Mouse (Mus musculus): ENCODE measurements at regions not wholly inside any gene's neighbourhood (a gene's known extent, or its start where the extent isn't known, plus 50 kb on each side); places are given as distances from the start of the nearest gene placed in this dataset.
"Not testable (repeated sequence)": the region's sequence is repeated elsewhere in the genome, so short reads cannot be mapped to it uniquely, and the experiment has no call there.

DNA sequence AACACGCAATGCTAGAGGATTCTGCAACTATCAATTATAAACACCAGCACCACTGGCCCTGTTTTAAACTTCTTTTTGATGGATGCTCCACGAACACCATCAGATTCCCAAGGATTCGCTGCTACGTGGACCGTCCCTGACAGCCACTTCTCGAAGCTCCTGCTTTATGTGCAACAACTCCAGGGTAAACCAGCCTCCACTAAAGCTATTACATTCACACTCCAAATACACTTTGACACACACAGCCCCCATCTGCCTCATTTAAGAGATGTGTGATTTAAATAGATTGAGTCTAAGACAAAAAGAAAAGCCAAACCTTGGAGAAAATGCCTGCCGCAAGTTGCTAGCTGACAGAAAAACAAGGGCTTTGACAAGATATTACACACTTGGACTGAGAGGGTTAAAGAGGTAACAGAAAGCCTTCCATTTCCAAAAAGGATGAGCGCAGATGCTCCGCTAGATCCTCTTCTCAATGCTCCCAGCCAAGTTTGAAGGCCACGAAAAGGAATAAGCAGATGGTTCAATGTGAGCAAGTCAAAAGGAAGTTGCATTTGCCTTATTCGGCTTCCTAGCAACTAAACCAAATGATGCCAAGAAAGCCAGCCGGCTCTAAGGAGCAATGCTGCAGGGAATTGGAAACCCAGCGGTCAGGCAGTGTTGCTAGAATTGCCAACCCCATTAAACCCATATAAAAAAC lies 54.0 kb upstream of the Cnep1r1 start:
- DNase-seq, result no peak

DNA sequence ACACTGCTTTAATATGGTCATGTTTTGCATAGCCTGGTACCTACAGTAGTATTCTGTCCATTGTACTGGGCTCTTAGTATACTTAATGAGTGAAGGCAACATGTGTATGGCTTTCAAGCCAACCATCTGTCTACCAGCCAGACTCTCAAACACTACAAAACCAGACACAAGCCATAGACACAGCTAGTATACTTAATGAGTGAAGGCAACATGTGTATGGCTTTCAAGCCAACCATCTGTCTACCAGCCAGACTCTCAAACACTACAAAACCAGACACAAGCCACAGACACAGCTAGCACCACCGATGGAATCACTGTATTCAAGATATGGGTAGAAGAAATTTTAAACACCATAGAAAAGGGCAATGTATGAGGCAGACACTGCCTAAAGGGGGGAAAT lies 59.5 kb upstream of the Cnep1r1 start:
- not testable (repeated sequence) for DNase-seq

DNA sequence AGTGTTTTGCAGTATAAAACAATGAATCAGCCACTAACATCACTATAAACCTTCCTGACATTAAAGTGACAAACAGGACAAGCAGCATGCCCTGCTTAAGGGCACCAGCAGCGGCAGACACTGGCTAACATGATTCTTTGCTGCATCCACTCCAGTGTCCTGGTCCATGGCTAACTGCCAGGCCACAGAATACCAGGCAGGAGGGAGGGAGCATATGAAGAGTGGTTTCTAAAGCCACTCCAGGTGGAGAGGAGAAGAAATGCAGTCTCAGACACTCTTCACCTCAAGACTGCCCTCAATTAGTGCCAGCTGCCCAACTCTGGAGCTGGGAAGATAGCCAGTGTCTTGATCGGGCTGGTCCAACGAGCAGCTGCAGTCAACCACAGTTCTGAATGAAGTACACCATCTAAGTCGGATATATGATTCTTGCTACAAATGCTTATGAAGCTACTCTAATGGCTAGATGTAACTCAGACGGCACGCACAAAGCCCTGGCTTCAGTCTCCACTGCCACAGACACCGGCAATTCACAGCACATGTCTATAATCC lies 60.8 kb upstream of the Cnep1r1 start:
- DNase-seq, result no peak

DNA sequence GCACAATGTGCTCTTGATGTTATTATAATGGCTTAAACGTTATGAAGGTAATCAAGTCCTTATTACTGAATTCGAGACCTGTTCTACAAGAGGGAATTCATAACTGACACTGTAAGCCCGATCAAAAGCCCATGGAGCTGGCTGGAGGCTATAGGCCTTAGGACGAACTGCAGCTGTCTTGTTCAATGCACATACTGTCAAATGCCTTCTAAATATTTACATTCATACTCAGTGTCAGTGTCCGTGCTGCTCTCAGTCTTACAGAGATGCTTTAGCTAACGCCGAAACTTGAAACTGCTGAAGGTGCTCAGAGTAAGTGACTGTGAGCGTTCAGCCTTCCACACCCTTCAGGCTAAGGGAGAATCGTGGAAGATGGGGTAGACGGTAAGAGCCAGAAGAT lies 67.9 kb upstream of the Cnep1r1 start:
- no peak for DNase-seq

DNA sequence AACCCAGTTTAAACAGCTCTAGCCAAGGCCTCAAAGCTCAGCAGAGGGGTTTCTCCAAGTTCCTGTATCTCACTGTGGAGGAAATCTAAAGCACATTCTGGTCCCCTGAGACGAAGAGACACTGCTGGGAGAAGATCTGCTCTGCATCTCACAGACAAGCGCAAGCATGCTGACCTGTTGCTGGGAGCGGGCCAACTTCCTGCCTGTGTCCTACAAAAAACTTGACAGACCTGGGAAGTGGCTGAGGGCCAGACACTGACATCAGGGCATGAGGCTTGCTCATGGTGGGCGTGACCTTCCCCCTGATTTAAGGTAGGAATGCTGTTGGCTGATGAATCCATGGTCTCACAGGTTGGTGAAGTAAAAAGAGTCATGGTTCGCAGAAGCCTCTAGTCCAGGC lies 69.5 kb upstream of the Cnep1r1 start:
- DNase-seq, result no peak

DNA sequence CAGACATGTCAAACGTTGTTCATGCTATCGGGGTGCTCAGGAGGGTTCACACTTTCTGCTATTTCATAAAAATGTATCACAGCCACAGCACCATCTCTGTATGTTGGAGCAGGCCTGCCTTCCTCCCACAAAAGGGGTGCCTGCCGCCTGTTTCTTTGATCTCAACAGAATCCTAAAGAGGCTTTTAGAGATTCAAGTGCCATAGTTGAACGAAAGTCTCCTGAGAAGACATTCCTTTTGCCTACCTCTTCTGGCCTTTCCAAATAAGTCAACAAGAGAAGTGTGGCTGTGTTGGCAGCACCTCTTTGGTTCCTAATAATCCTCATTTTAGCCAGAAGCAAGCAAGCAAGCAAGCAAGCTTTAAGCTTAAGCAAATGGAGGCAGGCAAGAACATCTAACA lies 72.6 kb upstream of the Cnep1r1 start:
- no peak for DNase-seq

DNA sequence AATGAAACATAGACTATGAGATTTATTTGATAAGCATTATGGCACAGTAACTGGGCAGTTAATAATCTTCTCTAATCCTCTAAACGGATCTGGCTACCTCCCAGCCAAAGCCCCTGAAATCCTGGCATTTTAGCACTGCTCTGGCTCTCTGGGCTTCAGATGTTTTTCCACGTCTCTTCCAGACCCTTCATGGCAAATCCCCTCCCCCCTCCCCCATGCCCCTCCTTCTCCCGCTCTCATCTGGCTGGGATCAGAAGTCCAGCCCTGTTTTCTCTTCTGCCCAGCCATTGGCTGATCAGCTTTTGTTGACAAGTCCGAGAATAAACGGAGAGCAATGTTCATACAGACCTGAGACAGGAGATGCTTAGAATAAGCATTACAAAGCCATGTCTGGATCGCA lies 79.3 kb upstream of the Cnep1r1 start:
- DNase-seq, result no peak

DNA sequence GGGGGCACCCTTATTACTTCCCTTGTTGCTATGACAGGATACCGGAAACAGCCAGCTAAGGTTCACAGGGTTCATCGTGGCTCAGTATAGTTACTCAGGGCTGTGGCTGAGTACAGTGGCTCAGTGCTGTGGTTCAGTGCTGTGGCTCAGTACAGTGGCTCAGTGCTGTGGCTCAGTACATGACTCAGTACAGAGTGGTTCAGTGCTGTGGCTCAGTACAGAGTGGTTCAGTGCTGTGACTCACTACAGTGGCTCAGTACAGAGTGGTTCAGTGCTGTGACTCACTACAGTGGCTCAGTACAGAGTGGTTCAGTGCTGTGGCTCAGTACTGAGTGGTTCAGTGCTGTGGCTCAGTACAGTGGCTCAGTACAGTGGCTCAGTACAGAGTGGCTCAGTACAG lies 78.6 kb upstream of the Zfp423 start:
- no peak for DNase-seq

DNA sequence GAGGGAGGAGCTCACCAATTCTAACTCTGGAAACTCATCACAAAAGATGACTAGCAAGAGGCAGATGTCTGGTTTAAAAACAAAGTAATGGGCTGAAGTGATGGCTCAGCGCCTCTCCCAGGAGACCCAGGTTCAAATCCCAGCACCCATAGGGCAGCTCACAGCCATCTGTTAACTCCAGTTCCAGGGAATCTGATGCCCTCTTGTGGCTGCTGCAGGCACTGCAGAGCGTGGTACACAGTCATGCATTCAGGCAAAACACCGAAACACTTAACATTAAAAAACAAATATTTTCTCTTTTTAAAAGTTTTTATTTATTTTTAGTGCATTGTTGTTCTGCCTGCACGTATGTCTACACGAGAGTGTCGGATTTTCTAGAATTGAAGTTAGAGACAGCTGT lies 73.7 kb upstream of the Zfp423 start:
- DNase-seq, result peak; percentile 14

DNA sequence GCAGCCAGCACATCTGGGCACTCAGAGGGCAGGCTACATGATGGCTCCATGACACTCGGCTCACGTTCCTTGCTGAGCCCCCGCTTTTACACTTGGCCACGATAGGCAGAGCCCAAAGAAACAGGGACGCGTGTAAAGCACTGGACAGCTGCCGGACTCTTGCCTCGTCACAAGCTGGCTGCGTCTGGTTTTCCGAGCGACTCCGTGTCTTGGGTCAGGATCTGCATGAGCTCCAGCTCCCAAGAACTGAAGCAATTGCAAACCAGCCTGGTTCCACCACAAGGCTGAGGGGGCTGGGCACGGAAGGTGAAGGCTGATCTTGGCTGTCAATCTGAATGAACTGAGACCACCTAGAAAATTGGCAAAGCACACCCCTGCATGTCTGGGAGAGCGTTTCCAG lies 65.1 kb upstream of the Zfp423 start:
- no peak for DNase-seq

DNA sequence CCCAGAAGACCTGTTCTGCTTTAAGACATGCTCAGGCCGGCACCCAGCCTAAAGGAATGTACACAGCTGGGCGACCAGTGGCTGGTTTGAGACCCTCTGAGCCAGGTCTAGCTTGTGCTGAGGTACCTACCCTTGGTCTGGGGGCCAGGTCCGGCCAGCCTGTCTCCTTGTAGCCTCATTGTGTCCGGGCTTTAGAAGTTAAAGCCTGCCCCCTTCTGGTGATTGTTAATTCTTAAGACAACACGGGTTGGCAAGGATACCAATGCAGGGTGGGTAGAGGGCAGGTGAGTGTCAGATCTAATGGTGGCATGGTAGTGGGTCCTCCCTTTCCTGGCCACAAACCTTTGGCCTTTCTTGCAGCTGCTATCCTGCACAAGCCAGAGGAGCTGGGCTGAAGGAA lies 64.0 kb upstream of the Zfp423 start:
- DNase-seq, result no peak

DNA sequence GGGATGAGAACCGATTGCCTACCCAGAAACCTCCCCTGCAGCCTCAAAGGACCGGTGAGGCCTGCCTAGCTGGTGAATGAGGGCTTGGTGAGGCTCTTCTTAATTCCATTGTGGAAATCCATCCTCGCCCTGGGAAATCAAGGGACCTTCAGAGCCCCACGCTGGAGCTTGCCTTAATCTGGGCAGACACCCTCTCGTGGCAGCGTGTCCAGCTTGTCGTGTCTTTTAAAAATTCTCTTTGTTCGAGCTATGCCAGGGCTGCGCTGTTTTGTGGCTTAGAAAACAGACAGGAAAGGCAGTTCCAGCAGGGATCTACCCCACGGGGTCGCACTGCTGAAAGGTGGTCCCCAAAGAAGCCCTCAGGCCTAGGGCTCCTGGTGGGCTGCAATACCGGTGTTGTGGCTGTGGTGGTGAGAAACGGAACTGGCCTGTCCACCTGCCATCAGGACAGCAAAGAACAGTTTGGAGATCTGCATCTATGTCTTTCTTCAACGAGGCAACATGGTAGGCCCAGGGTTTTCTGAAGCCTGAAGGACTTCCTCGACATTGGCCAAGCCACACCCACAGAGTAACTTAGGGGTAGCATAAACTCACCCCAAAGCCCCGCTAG lies 63.5 kb upstream of the Zfp423 start:
- DNase-seq, result no peak

DNA sequence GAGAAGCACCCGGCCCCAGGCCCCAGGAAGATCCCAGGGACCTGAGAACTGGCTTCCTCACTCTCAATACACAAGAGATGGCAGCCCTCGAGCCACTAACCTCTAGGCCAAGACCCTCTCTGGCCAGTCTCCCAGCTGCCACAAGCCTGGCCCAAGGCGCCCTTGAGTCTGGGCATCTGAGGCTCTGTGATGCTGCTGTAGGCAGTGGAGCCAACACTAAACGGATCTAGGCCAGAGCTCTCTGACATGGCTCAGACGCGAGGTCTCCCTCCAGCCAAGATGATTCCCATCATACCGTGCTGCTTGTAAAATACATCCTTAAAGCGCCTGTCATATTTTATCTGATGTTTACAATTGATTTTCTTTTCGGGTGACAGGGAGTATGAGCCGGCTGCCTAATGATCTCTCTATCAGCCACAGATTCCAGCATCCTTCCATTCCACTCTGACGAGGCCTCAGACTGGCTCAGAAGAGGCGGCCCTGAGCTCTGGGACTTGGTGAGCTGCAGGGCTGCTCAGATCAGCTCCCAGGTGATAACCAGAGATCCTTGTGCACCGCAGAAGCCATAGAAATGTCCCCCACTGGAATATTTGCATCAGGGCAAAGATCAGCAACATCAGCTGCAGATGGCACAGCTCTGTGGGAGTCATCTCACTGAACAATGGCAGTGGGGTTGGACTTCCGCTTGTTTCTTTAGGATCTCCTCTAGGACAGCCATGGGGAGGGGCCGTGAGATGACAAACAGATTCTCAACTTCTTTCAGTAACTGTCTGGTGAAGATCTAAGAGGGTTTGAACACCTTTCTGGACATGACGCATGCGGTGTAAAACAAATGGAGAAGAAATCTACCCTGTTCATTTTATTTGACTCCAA lies 60.1 kb upstream of the Zfp423 start:
- DNase-seq, result no peak

DNA sequence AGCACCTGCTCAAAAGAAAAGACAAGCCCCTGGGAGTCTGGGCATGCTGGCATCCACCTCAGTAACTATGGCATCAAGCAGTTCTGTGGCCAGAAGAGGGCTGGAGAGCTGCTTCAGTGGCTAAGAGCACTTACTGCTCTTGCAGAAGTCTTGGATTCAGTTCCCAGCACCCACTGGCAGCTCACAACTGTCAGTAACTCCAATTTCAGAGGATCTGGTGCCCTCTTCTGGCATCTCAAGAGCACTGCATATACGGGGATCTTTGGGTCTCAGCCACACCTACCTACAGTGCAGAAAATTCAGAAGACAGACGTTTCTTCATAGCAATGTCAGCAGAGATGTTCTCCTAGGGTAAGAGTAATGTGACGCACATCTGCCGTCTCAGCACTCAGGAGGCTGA lies 59.1 kb upstream of the Zfp423 start:
- no peak for DNase-seq

DNA sequence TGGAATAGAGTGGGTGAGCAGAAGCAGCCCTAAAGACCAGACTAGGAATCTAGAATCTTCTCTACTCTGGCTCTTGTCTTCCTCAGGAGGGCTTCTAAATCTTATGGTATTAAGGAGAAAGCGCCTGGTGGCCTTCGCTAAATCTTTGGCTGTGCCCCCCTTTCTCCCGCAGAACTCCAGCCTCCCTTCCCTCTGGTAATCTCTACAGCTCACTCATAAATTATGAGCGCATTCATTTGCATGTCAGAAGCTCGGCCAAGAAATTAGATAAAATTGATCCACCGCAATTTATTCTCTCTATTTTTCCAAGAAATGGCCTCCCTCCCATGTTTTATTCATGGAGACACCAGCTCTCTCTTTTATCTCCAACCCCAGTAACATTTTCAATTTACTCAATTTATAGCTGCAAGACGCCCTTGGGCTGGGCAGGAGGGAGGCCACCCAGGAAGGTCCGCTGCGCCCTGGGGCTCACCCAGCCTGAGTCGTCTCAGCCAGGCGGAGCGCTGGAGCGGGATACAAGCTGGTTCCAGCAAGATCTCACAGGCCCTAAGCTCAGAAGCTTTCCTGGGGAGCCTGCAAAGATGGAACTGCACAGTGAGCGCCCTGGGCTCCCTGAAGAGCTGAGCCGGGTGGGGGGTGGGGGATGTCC lies 52.9 kb upstream of the Zfp423 start:
- DNase-seq, result no peak

DNA sequence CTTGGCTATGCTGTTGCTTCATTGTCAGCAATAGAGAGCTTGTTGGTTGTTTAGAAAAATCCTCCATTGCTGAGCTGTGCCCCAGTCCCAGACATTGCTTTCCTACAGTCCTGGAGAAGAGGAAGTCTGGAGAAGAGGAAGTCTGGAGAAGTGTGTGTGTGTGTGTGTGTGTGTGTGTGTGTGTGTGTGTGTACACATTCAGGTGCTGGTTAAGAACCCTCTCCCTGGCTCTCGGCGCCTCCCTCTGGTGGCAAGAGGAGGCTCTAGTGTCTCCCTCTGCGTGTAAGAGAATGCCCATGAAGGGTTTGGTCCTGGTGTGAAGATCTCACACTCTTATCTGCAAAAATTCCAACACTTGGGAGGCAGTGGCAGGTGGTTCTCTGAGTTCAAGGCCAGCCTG lies 51.2 kb upstream of the Zfp423 start:
- DNase-seq, result no peak

DNA sequence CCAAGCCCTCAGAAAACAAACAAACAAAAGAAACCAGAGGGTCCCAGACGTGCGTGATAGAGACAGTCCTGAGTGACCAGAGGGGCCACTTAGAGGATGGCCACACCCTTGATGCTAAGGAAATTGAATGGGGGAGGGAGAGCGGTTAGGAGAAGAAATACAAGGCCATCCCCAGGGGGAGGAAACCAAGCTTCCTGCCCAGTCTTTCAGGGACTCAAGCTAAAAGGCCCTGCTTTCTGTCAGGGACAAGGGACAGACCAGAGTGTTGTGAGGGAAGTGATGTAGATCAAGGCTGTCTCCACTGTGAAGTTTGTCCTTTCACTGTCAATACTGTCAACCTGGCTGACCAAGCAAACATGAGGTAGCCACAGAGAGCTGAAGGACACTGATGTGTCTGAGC lies 50.5 kb upstream of the Zfp423 start:
- no peak for DNase-seq
